Mouse (Mus musculus) midbrain, embryonic 13.5 days (tissue): Measurements from ENCODE around the gene Rptor. TPM values are rescaled to one million over a fixed set of nuclear protein-coding genes. Genes with fewer than 3 reads are reported as not detected.

Experiments
- ATAC-seq: fragments of 200-750 bp; cut with Nextera tagmentation; 2 replicates; pipeline ENCODE4 v1.8.0; 2017; ENCODE audit warnings: mild to moderate bottlenecking, moderate TSS enrichment, moderate library complexity
- H3K27ac ChIP-seq: fragments of 300-500 bp; sonication (generic); 2 replicates; pipeline ENCODE4 v1.5.1; 2015; ENCODE audit warnings: inconsistent platforms, mild to moderate bottlenecking, moderate library complexity
- H3K27me3 ChIP-seq: fragments of 300-500 bp; sonication (generic); 2 replicates; pipeline ENCODE4 v1.6.1; 2015; ENCODE audit warnings: mild to moderate bottlenecking, inconsistent platforms
- H3K36me3 ChIP-seq: fragments of 300-500 bp; sonication (generic); 2 replicates; pipeline ENCODE4 v1.6.1; 2015; ENCODE audit warnings: mild to moderate bottlenecking, inconsistent platforms
- H3K4me1 ChIP-seq: fragments of 300-500 bp; sonication (generic); replicated peaks from 2 replicates; pipeline ENCODE4 v1.6.1; 2015; ENCODE audit warnings: inconsistent platforms
- H3K4me2 ChIP-seq: fragments of 300-500 bp; sonication (generic); replicated peaks from 2 replicates; pipeline ENCODE4 v1.6.1; 2015; ENCODE audit warnings: moderate library complexity, mild to moderate bottlenecking, inconsistent platforms
- H3K4me3 ChIP-seq: fragments of 300-500 bp; sonication (generic); replicated peaks from 2 replicates; pipeline ENCODE4 v1.5.1; 2015; ENCODE audit warnings: mild to moderate bottlenecking, inconsistent platforms
- H3K9ac ChIP-seq: fragments of 300-500 bp; sonication (generic); replicated peaks from 2 replicates; pipeline ENCODE4 v1.6.1; 2015; ENCODE audit warnings: mild to moderate bottlenecking, inconsistent platforms
- H3K9me3 ChIP-seq: fragments of 300-500 bp; sonication (generic); 2 replicates; pipeline ENCODE4 v1.6.1; 2016; ENCODE audit warnings: mild to moderate bottlenecking, inconsistent platforms
- WGBS: fragments of 180-500 bp; shearing (Covaris S2); methylation state at CpG from one replicate; pipeline ENCODE4 v1.1.7; 2015; 5-methylcytosine and 5-hydroxymethylcytosine counted together
- polyA plus RNA-seq: library from polyadenylated mRNA; unstranded; fragments of >200 nt; fragmentation: Nextera tagmentation; extraction: Ambion mirVana; gene quantifications from 2 replicates; pipeline ENCODE4 v1.2.1, GENCODE M21; 2015

Rptor gene
- polyA plus RNA-seq, 1 experiment from 2014 or later = 11.7 TPM

DNA sequence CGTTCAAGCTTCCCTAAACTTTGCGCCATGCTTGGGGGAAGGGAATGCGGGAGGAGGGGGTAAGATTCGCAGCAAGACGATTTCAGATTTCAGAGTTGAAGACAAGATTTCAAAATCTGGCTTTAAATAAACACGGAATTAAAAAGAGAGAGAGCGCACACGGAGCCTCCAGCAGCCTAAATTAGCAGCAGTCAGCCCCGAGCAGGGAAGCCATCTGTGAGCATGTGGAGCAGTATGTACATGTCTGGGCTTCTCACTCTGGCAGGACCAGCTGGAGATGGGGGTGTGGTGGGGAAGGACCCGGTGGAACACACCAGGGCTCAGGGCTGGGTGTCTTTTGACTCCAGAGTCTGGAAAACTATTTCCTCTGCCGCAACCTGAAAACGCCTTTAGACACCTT, 334.5 kb downstream of the Rptor start:
- H3K27ac ChIP-seq = no peak overlapping the region
- H3K4me2 ChIP-seq = no peak overlapping the region

DNA sequence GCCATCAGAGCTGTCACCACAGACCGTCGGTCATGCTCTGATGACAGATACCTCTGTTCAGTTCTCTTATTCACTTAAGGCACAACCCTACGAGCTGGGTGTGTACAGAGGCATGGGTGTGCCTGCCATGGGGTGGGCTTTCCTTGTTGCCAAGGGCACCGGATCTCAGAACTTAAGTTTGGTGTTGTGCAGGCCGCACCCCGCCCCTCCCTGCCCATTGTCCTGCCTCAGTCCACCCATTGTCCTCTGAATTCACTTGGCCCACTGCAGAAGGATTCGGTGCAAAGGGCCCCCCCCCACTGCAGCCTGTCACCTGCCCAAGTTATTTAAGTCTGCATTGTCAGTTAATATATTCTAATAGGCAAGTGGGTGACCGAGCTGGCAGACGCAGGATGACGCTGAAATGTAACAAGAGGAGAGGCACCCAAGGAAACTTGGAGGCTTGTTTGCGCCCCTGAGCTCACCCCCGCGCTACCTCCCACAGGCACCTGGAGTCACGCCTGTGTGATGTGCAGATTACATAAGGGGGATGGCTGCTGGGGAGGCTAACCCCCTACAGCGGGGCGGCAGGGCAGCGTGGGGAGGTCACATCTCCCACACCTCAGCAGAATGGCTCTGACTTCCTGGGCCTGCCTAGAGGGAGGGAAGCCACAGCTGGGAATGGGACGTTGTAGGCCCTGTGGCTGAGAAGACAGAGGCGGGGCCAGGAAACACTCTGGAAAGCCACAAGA, 335.2 kb downstream of the Rptor start:
- peak overlapping the region; percentile 28; the same call in 1 of the 2 replicates for H3K9ac ChIP-seq
- H3K4me2 ChIP-seq = no peak overlapping the region
- ATAC-seq = no peak
- no peak overlapping the region for H3K27ac ChIP-seq
- H3K4me3 ChIP-seq = no peak overlapping the region
- WGBS = 59% methylated on average over 19 of the region's 19 CpGs
- H3K27me3 ChIP-seq = peaks cover 29% of the 10 kb centered on the region
- no peaks in the 10 kb centered on the region for H3K9me3 ChIP-seq
- no peaks in the 10 kb centered on the region for H3K36me3 ChIP-seq
- peaks cover 60% of the 10 kb centered on the region for H3K4me1 ChIP-seq

More for the DNA sequence above, 334.5 kb downstream of the Rptor start:
- Histone ChIP-seq H3K4me1 (peaks cover 59% of the 10 kb centered on the region), H3K9me3 (no peaks in the 10 kb centered on the region), H3K9ac (peak overlapping the region; percentile 28; the same call in 1 of the 2 replicates), H3K4me3 (no peak overlapping the region), H3K36me3 (no peaks in the 10 kb centered on the region), H3K27me3 (peaks cover 29% of the 10 kb centered on the region)
- 70% methylated on average over 12 of the region's 12 CpGs for WGBS
- no peak for ATAC-seq

DNA sequence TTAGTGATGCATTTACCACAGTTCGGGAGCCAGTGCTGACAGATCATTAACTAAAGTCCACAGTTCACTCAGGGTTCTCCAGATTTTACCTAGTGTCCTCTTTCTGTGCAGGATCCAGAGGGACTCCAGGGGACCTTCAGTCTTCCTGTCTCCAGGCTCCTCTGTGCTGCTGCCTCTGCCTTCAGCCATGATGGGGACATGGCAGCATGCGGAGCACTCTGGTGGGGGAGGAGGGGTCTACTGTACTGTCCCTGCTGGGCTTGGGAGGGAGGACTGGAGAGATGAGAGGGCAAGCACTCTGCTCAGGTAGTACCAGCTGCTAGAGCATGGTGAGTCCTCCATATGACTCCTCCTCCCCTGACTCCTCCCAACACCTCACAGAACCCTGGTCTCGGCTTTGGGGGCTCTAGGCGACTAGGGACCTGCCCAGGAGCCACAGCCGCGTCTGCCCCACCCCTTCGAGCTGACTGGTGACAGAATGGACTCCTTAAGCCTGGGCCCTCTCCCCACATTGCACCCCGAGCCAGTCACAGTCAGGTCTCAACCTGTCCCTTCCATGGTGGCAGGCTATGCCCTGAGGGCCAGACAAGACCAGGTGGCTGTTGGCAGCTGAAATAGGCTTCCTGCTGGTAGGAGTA, 336.5 kb downstream of the Rptor start:
- 54% methylated on average over 8 of the region's 8 CpGs for WGBS
- no peak overlapping the region for H3K27ac ChIP-seq
- no peak for ATAC-seq
- peaks cover 32% of the 10 kb centered on the region for H3K27me3 ChIP-seq
- H3K4me2 ChIP-seq = no peak overlapping the region
- H3K4me1 ChIP-seq = peaks cover 72% of the 10 kb centered on the region
- H3K36me3 ChIP-seq = no peaks in the 10 kb centered on the region
- H3K4me3 ChIP-seq = no peak overlapping the region
- H3K9me3 ChIP-seq = no peaks in the 10 kb centered on the region
- H3K9ac ChIP-seq = no peak overlapping the region; the same call in 1 of the 2 replicates

DNA sequence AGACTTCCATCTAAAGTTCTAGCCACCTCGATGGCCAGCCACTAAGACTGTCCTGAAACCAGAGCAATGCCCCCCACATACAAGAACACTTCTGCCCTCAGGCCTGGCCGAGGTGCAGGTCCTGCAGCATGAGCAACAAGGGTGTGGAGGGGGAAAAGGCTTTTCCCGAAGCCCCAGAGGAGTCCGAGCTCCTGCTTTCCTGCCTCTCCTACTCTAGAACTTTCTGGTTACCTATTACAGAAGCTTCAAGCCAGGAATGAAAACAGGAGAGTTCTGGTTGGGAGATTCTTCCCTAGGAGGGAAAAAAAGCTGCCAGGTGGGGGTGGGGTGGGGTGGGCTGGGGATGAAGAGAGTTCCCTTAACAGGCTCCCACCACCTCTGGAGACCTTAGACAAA, 337.0 kb downstream of the Rptor start:
- peaks cover 36% of the 10 kb centered on the region for H3K27me3 ChIP-seq
- H3K4me1 ChIP-seq = peaks cover 77% of the 10 kb centered on the region
- H3K4me3 ChIP-seq = no peak overlapping the region
- H3K9me3 ChIP-seq = no peaks in the 10 kb centered on the region
- no peaks in the 10 kb centered on the region for H3K36me3 ChIP-seq
- no peak overlapping the region for H3K27ac ChIP-seq
- no peak overlapping the region; the same call in 1 of the 2 replicates for H3K9ac ChIP-seq
- H3K4me2 ChIP-seq = no peak overlapping the region
- no peak for ATAC-seq
- WGBS = 56% methylated on average over 4 of the region's 4 CpGs

DNA sequence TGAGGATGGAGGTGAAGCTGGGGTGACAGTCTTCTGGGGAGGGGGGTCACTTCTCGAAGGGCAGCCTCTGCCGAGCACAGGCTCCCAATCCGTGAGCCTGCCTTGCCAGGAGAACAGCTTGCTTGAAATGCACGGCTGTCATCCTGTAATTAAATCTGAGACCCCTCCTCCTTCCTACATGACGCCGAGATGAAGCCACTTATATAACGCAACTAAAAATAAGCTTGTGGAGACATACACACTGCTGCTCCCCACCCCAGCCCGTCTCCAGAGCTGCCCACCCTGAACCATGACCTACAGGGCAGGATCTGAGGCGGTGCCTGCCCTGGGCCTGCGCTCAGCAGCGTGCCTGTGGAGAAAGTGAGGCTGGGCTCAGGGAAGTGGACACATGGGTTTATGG, 337.4 kb downstream of the Rptor start:
- Histone ChIP-seq H3K9ac (no peak overlapping the region), H3K27me3 (peaks cover 38% of the 10 kb centered on the region)

DNA sequence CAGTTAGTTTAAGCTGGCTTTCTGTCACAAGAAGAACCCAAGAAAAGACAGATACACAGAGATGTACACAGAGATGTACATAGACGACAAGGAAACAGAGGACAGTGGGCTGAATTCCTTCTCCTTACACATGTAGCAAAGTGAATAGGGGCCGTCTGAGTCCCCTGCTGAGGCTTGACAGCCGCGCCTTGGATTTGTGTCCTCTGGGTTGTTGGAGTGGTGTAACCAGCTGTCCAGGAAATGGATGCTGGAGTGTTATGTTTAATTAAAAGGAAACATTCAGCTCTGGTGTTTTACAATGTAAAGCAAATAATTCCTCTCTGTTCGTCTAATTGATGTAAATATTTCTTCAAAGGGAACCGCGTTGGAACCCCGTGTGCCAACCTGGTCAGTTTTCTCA, 339.1 kb downstream of the Rptor start:
- Histone ChIP-seq H3K4me2 (peak overlapping the region; percentile 99), H3K36me3 (no peaks in the 10 kb centered on the region), H3K4me3 (peak overlapping the region; percentile 66), H3K9me3 (no peaks in the 10 kb centered on the region), H3K27me3 (peaks cover 35% of the 10 kb centered on the region), H3K4me1 (peaks cover 70% of the 10 kb centered on the region), H3K27ac (no peak overlapping the region), H3K9ac (peak overlapping the region; percentile 74)
- WGBS = 3% methylated on average over 8 of the region's 8 CpGs
- no peak for ATAC-seq

More for the DNA sequence above, 337.4 kb downstream of the Rptor start:
- Histone ChIP-seq H3K27ac (no peak overlapping the region), H3K9me3 (no peaks in the 10 kb centered on the region), H3K4me2 (no peak overlapping the region), H3K4me3 (no peak overlapping the region), H3K4me1 (peaks cover 80% of the 10 kb centered on the region), H3K36me3 (no peaks in the 10 kb centered on the region)
- 66% methylated on average over 11 of the region's 11 CpGs for WGBS
- ATAC-seq = no peak

DNA sequence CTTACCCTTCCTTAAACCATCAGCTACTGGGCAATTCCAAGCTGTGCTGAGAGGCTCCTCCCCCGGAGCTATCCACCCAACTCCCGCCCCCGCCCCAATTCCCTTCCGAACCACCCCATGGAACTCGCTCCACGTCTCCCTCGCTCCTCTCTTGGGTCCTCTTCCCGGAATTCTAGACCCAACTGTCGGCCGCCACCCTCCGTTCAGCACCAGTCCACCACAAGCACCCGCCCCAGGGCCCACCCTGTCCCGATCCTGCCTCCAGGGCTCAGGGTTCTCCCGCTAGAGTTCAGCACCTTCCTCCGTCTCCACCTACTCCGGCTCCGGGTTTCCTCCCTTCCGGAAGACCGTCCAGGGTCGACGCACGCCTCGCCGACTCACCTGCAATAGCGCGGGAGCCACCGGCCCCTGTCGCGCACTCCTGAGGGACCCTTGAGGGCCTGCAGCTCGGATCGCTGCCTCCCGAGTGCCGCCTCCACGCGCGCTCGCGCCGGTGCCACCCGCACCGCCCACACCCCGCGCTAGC, 339.6 kb downstream of the Rptor start:
- no peaks in the 10 kb centered on the region for H3K36me3 ChIP-seq
- peak overlapping the region; percentile 99 for H3K4me2 ChIP-seq
- WGBS = under 1% methylated on average over 43 of the region's 43 CpGs
- H3K9me3 ChIP-seq = no peaks in the 10 kb centered on the region
- H3K27ac ChIP-seq = peak overlapping the region; percentile 75
- H3K4me1 ChIP-seq = peaks cover 68% of the 10 kb centered on the region
- ATAC-seq = peak; percentile 77
- peak overlapping the region; percentile 74 for H3K9ac ChIP-seq
- H3K27me3 ChIP-seq = peaks cover 35% of the 10 kb centered on the region
- peak overlapping the region; percentile 66 for H3K4me3 ChIP-seq

DNA sequence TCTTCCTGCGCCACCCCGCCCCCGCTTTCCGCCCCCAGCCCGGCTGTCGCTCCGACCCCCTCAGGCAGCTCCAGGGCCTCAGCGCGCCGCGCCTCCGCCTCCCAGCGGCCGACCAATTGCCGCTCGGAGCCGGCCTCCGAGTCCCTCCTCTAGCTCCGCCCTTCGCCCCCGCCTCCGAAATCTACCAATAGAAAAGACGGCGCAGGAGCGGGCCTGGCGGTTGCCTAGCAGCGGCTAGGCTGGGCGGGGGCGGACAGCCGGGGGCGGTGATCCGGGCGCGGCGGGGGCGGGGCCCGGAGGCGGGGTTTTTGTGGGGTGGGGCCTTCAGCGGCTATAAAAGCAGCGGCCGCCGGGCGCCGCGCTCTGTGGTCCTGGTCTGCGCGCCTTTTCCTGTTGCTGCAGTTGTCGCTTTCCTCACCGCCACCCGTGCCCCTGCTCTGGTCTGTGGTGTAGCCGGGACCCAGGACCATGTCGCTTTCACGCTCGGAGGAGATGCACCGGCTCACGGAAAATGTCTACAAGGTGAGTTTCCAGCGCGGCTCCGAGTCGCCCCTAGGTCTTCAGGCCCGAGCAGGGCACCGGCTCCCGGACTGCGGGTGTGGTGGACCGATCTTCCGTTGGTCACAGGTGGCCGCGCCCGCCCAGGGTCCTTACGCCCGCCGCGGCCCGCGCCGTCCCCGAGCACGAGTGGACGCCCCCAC, 340.2 kb downstream of the Rptor start, which contains the start of gene Baiap2:
Gene Baiap2 (plus strand): TSS at position 37 of the 701 bp plus-strand sequence.
- peak; percentile 94 for ATAC-seq
- Histone ChIP-seq H3K27ac (peak within 1 kb of the TSS; percentile 75), H3K9ac (peak within 1 kb of the TSS; percentile 79), H3K4me3 (peak within 1 kb of the TSS; percentile 66), H3K4me1 (peaks cover 62% of the 10 kb centered on the region), H3K36me3 (no peaks in the 10 kb centered on the region), H3K27me3 (peaks cover 35% of the 10 kb centered on the region), H3K4me2 (peak within 1 kb of the TSS; percentile 99), H3K9me3 (no peaks in the 10 kb centered on the region)
- WGBS = under 1% methylated on average over 62 of the region's 79 CpGs

DNA sequence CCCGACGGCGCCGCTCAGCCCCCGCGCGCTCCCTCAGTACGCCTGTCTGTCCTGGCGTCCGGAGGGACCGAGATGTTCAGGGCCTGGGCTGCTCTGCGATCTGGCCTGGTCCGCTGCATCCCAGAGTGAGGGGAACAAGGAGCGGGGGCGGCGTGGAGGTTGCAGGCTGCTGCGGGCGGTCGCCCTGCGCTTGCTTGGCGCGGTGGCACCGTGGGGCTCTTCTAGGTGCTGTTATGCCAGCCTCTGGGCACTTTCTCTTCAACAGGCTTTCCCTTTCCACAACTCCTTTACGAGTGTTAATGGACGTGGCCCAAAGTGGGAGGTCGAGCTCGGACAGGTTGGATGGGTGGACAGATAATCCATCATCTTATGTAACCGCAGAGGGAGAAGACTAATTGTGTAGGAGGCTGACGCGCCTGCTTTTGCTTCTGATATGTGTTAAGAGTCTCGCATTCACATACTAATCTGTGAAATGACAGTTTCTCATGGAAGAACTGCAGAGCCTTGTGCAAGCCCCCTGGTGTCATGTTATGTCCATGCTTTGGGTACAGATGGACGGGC, 340.8 kb downstream of the Rptor start:
- Histone ChIP-seq H3K9me3 (no peaks in the 10 kb centered on the region), H3K36me3 (no peaks in the 10 kb centered on the region), H3K27ac (0 out of 2 replicates have a peak overlapping the region, but pooled peaks have one; percentile 51), H3K27me3 (peaks cover 32% of the 10 kb centered on the region), H3K4me2 (peak overlapping the region; percentile 99), H3K9ac (peak overlapping the region; percentile 79), H3K4me1 (peaks cover 59% of the 10 kb centered on the region), H3K4me3 (peak overlapping the region; percentile 66)
- peak; percentile 46 for ATAC-seq
- 6% methylated on average over 32 of the region's 32 CpGs for WGBS

DNA sequence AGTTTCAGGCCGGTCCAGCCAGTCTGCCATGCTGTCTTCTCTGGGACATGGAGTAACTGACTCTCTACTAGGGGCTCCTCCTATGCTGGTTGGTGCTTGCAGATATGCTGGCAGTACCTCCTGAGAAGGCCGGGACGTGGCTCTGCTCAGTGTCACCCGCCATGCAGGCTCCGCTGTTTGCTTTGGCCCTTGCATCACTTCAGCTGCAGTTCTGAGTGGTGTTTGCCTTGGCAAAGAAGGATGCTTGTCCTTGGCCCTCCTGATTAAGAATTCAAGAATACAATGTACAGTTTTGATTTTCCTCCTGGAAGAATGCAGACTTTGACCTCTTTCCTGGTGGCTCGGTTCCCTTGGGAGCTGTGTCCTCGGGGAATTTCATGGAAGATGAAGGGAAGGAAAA, 342.6 kb downstream of the Rptor start:
- Histone ChIP-seq H3K27me3 (peaks cover 22% of the 10 kb centered on the region), H3K36me3 (no peaks in the 10 kb centered on the region), H3K4me3 (no peak overlapping the region), H3K9me3 (no peaks in the 10 kb centered on the region), H3K4me1 (peaks cover 47% of the 10 kb centered on the region), H3K27ac (no peak overlapping the region), H3K4me2 (no peak overlapping the region), H3K9ac (no peak overlapping the region)
- ATAC-seq = no peak
- 93% methylated on average over 7 of the region's 7 CpGs for WGBS

DNA sequence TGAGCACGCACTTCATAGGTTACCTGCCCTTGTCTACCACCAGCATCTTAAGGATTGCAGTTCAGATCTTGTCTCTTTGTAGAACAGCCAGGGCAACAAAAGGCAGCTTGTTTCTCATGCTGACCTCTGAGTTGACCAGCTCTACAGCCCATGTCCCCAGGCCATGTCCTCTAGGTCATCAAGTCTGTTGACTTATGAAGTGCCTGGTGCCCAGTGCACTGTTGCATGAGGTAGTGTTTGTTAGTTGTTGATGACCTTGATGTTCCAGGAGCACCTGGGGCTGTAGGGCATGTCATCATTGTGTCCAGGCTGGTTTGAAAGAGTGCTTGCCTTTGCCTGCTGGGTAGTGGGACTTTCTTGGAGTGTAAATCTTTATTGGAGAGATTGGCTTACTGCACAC, 344.7 kb downstream of the Rptor start:
- 100% methylated on average over 1 of the region's 1 CpGs for WGBS
- H3K27ac ChIP-seq = no peak overlapping the region
- no peak overlapping the region for H3K4me3 ChIP-seq
- H3K9ac ChIP-seq = no peak overlapping the region
- H3K9me3 ChIP-seq = no peaks in the 10 kb centered on the region
- H3K36me3 ChIP-seq = no peaks in the 10 kb centered on the region
- no peak for ATAC-seq
- peaks cover 30% of the 10 kb centered on the region for H3K4me1 ChIP-seq
- H3K27me3 ChIP-seq = peaks cover 8% of the 10 kb centered on the region; the same call in 1 of the 2 replicates
- H3K4me2 ChIP-seq = no peak overlapping the region
